9 mouse cellular contexts compared by ENCODE assay signal in genomic region chr5:52470991-52471801, GRCm38 (mm10). TPM values are rescaled to one million over a fixed set of nuclear protein-coding genes. Genes with fewer than 3 reads are reported as not detected.
DNase-seq lines count a peak whose midpoint lies in the region; ATAC-seq and TF ChIP-seq lines count a peak whose summit lies in the region.
"Had no signal": no experiment of that assay in that cellular context is flagged by ENCODE, and none has a peak within 500 bp of the region (broad histone marks: within the 10 kb centered on the region; RNA-seq: fewer than 3 reads in every experiment).

Ccdc149 (minus strand) TSS chr5:52471521.

- H3K4me2 ChIP-seq in liver, embryonic 16.5 days (ENCODE audit: low read depth, low read length) = peak within 1 kb of the TSS; percentile 63

- H3K27ac ChIP-seq in layer of hippocampus, adult 2 months = peak within 1 kb of the TSS; percentile 99
- no peak within 1 kb of the TSS for H3K27ac ChIP-seq in liver, embryonic 16.5 days (ENCODE audit: low read length)
- H3K27ac ChIP-seq in olfactory bulb, adult 2 months (ENCODE audit: insufficient read depth, low read depth, low read length) = peak within 1 kb of the TSS; percentile 90

- no peaks in the 10 kb centered on the region for H3K4me1 ChIP-seq in liver, embryonic 16.5 days (ENCODE audit: control insufficient read depth, low read depth, low read length)
- peaks cover 13% of the 10 kb centered on the region for H3K4me1 ChIP-seq in olfactory bulb, adult 2 months (ENCODE audit: control insufficient read depth, insufficient read depth, low read length)

- 2% methylated on average over 62 of the region's 65 CpGs for WGBS in liver, embryonic 16.5 days (ENCODE audit: insufficient replicate concordance)
- under 1% methylated on average over 61 of the region's 65 CpGs for WGBS in olfactory bulb, adult 2 months

- TF ChIP-seq CTCF in layer of hippocampus, adult 2 months (conservative IDR thresholded peaks at IDR 0.05) = no peak
- no peak for TF ChIP-seq CTCF in olfactory bulb, adult 2 months (IDR thresholded peaks at IDR 0.05; ENCODE audit: insufficient read depth, low read depth, low read length)

- DNase-seq in Muller cell, postnatal 12 days (ENCODE audit: inconsistent ontology term) = peak; percentile 91
- DNase-seq in cerebellum, adult 9-10 months = peak; percentile 95
- DNase-seq in frontal cortex, adult 2 months (ENCODE audit: extremely low spot score in 1 of 2, low spot score in 1 of 2) = peak; percentile 87 to 89
- peak; percentile 64 for DNase-seq in heart, postnatal 4 days
- peak; percentile 82 to 86 for DNase-seq in layer of hippocampus, adult 2 months (ENCODE audit: low spot score in 2 of 2)
- peak; percentile 3 to 23 for DNase-seq in thymus, postnatal 36 days

- peak; percentile 65; the same call in 1 of the 2 replicates for TF ChIP-seq POLR2A in olfactory bulb, adult 2 months (IDR thresholded peaks at IDR 0.05; ENCODE audit: insufficient read depth, low read depth, low read length)

- peak within 1 kb of the TSS; percentile 95 for H3K4me3 ChIP-seq in layer of hippocampus, adult 2 months
- peak within 1 kb of the TSS; percentile 63 for H3K4me3 ChIP-seq in liver, embryonic 16.5 days (ENCODE audit: low read depth, low read length)
- peak within 1 kb of the TSS; percentile 77 for H3K4me3 ChIP-seq in olfactory bulb, adult 2 months (ENCODE audit: insufficient read depth, low read depth, low read length)

- H3K9ac ChIP-seq in liver, embryonic 16.5 days (ENCODE audit: low read depth, low read length) = peak within 1 kb of the TSS; percentile 62

- peak; percentile 89 for ATAC-seq in liver, embryonic 16.5 days (ENCODE audit: low read depth)

- no peaks in the 10 kb centered on the region for H3K9me3 ChIP-seq in liver, embryonic 16.5 days (replicated peaks; ENCODE audit: control insufficient read depth, low read length)

- no peaks in the 10 kb centered on the region for H3K36me3 ChIP-seq in liver, embryonic 16.5 days (ENCODE audit: control insufficient read depth, insufficient read depth)

- no peaks in the 10 kb centered on the region; the same call in 1 of the 2 replicates for H3K27me3 ChIP-seq in liver, embryonic 16.5 days (ENCODE audit: control insufficient read depth, insufficient read depth, low read depth, low read length)

RNA-seq across cellular contexts. Expression of gene Ccdc149, which starts in this region (rescaled TPM):
- 32.8 and 41.8 TPM in 2 replicates for polyA plus RNA-seq in frontal cortex, adult 2 months (2012; rRNA removed)
- 1 to 10 TPM; 5.7 to 6.1 TPM for total RNA-seq in heart, postnatal 4 days (2021)
- 10 to 100 TPM; 67.8 to 69.8 TPM for total RNA-seq in layer of hippocampus, adult 2 months (2021)
- polyA plus RNA-seq in liver, embryonic 16.5 days (2015; fragmentation: Nextera tagmentation; extraction: Ambion mirVana) = 0.70 and 0.86 TPM in 2 replicates
- not detected in 2 replicates for polyA plus RNA-seq in olfactory bulb, adult 2 months (2012; ENCODE audit: insufficient read depth, insufficient read length, low replicate concordance, missing spikeins)
- total RNA-seq: MEL had no signal

Comparison
In these comparisons a context has a peak if more than half of its experiments do, and no peak if none do; other contexts are left out.
1. RNA of gene Ccdc149 (total RNA-seq): 67.8 to 69.8 TPM in layer of hippocampus, adult 2 months; 5.7 to 6.1 TPM in heart, postnatal 4 days; every median in the first group is over 4 times any median in the second.
2. RNA of gene Ccdc149 (polyA plus RNA-seq): 32.8 to 41.8 TPM in frontal cortex, adult 2 months; 0.70 to 0.86 TPM in liver, embryonic 16.5 days and not detected in olfactory bulb, adult 2 months; every median in the first group is over 10 times any median in the second.
3. Peak in ATAC-seq, H3K4me3 ChIP-seq, H3K9ac ChIP-seq and H3K4me2 ChIP-seq in liver, embryonic 16.5 days; RNA of the gene not detected or under 1 TPM.
4. DNase-seq: peak in every context shown above with its lines; median percentile 95 in cerebellum, adult 9-10 months; 91 in Muller cell, postnatal 12 days; 88 in frontal cortex, adult 2 months; 84 in layer of hippocampus, adult 2 months; 64 in heart, postnatal 4 days; 13 in thymus, postnatal 36 days.
5. Peak in every context shown above with its lines, with median percentiles within 50 percentile points of each other: H3K4me3 ChIP-seq.